Mouse (Mus musculus): ENCODE results near the gene Ppp6r2. TPM values are rescaled to one million over a fixed set of nuclear protein-coding genes. Genes with fewer than 3 reads are reported as not detected.

Ppp6r2 gene
- polyA plus RNA-seq, 1 experiment from 2014 or later, result 26.8 TPM

- Histone ChIP-seq H3K27me3 (ENCODE audit: insufficient read depth, low read length) (no peaks in the 10 kb centered on the region), H3K4me2 (ENCODE audit: low read length) (no peak overlapping the region), H3K4me1 (replicated peaks; ENCODE audit: insufficient read depth, low read length) (no peaks in the 10 kb centered on the region), H3K36me3 (ENCODE audit: insufficient read depth, low read length) (peaks cover 63% of the 10 kb centered on the region), H3K27ac (no peak overlapping the region), H3K9ac (ENCODE audit: low read depth, low read length) (no peak overlapping the region), H3K4me3 (replicated peaks; ENCODE audit: low read depth, low read length) (no peak overlapping the region), H3K9me3 (replicated peaks; ENCODE audit: low read length) (no peaks in the 10 kb centered on the region)
- ATAC-seq (replicated peaks; ENCODE audit: low FRiP score, low read depth) (no peak), DNase-seq (ENCODE audit: low spot score) (no peak)
- WGBS, result 75% methylated on average over 8 of the region's 8 CpGs
- TF ChIP-seq CTCF (IDR thresholded peaks at IDR 0.05; ENCODE audit: low read depth), result no peak
Measured at GRCm38 (mm10) chr15:89295580-89296165, 84.3 kb downstream of the Ppp6r2 start.

GRCm38 (mm10) chr15:89296465-89296864 lies 85.1 kb downstream of the Ppp6r2 start:
- Histone ChIP-seq H3K36me3 (ENCODE audit: insufficient read depth, low read length) (peaks cover 63% of the 10 kb centered on the region), H3K4me1 (replicated peaks; ENCODE audit: insufficient read depth, low read length) (no peaks in the 10 kb centered on the region), H3K27ac (no peak overlapping the region), H3K4me2 (ENCODE audit: low read length) (no peak overlapping the region), H3K9me3 (replicated peaks; ENCODE audit: low read length) (no peaks in the 10 kb centered on the region), H3K4me3 (replicated peaks; ENCODE audit: low read depth, low read length) (no peak overlapping the region), H3K27me3 (ENCODE audit: insufficient read depth, low read length) (no peaks in the 10 kb centered on the region), H3K9ac (ENCODE audit: low read depth, low read length) (no peak overlapping the region)
- peak; percentile 21 for DNase-seq (ENCODE audit: low spot score)
- 60% methylated on average over 1 of the region's 1 CpGs for WGBS
- ATAC-seq (replicated peaks; ENCODE audit: low FRiP score, low read depth), result no peak
- TF ChIP-seq CTCF (IDR thresholded peaks at IDR 0.05; ENCODE audit: low read depth), result no peak

GRCm38 (mm10) chr15:89297695-89298094 lies 86.3 kb downstream of the Ppp6r2 start:
- 96% methylated on average over 2 of the region's 2 CpGs for WGBS
- H3K4me3 ChIP-seq (replicated peaks; ENCODE audit: low read depth, low read length), result no peak overlapping the region

GRCm38 (mm10) chr15:89300180-89300579 lies 88.8 kb downstream of the Ppp6r2 start:
- no peak overlapping the region for H3K4me2 ChIP-seq (ENCODE audit: low read length)
- H3K27me3 ChIP-seq (ENCODE audit: insufficient read depth, low read length), result no peaks in the 10 kb centered on the region
- peak; percentile 71 for ATAC-seq (replicated peaks; ENCODE audit: low FRiP score, low read depth)
- no peak overlapping the region for H3K27ac ChIP-seq
- H3K9me3 ChIP-seq (replicated peaks; ENCODE audit: low read length), result no peaks in the 10 kb centered on the region
- WGBS, result 82% methylated on average over 13 of the region's 13 CpGs
- peaks cover 59% of the 10 kb centered on the region for H3K36me3 ChIP-seq (ENCODE audit: insufficient read depth, low read length)
- H3K4me3 ChIP-seq (replicated peaks; ENCODE audit: low read depth, low read length), result no peak overlapping the region
- H3K4me1 ChIP-seq (replicated peaks; ENCODE audit: insufficient read depth, low read length), result no peaks in the 10 kb centered on the region
- TF ChIP-seq CTCF (IDR thresholded peaks at IDR 0.05; ENCODE audit: low read depth), result no peak
- H3K9ac ChIP-seq (ENCODE audit: low read depth, low read length), result no peak overlapping the region
- no peak for DNase-seq (ENCODE audit: low spot score)

More at GRCm38 (mm10) chr15:89297695-89298094, 86.3 kb downstream of the Ppp6r2 start:
- H3K4me1 ChIP-seq (replicated peaks; ENCODE audit: insufficient read depth, low read length), result no peaks in the 10 kb centered on the region
- no peak for TF ChIP-seq CTCF (IDR thresholded peaks at IDR 0.05; ENCODE audit: low read depth)
- H3K9me3 ChIP-seq (replicated peaks; ENCODE audit: low read length), result no peaks in the 10 kb centered on the region
- DNase-seq (ENCODE audit: low spot score) (no peak), ATAC-seq (replicated peaks; ENCODE audit: low FRiP score, low read depth) (no peak)
- no peak overlapping the region for H3K27ac ChIP-seq
- H3K36me3 ChIP-seq (ENCODE audit: insufficient read depth, low read length), result peaks cover 65% of the 10 kb centered on the region
- H3K9ac ChIP-seq (ENCODE audit: low read depth, low read length), result no peak overlapping the region
- no peak overlapping the region for H3K4me2 ChIP-seq (ENCODE audit: low read length)
- H3K27me3 ChIP-seq (ENCODE audit: insufficient read depth, low read length), result no peaks in the 10 kb centered on the region

- DNase-seq (ENCODE audit: low spot score) (no peak), ATAC-seq (replicated peaks; ENCODE audit: low FRiP score, low read depth) (no peak)
- 90% methylated on average over 8 of the region's 8 CpGs for WGBS
- no peaks in the 10 kb centered on the region for H3K4me1 ChIP-seq (replicated peaks; ENCODE audit: insufficient read depth, low read length)
- no peak overlapping the region for H3K27ac ChIP-seq
- no peak overlapping the region for H3K4me2 ChIP-seq (ENCODE audit: low read length)
- no peak overlapping the region for H3K9ac ChIP-seq (ENCODE audit: low read depth, low read length)
- H3K4me3 ChIP-seq (replicated peaks; ENCODE audit: low read depth, low read length), result no peak overlapping the region
- H3K27me3 ChIP-seq (ENCODE audit: insufficient read depth, low read length), result no peaks in the 10 kb centered on the region
- TF ChIP-seq CTCF (IDR thresholded peaks at IDR 0.05; ENCODE audit: low read depth), result no peak
- no peaks in the 10 kb centered on the region for H3K9me3 ChIP-seq (replicated peaks; ENCODE audit: low read length)
- H3K36me3 ChIP-seq (ENCODE audit: insufficient read depth, low read length), result peaks cover 58% of the 10 kb centered on the region
Measured at GRCm38 (mm10) chr15:89300600-89300999, 89.2 kb downstream of the Ppp6r2 start.

GRCm38 (mm10) chr15:89305966-89306365 lies 94.6 kb downstream of the Ppp6r2 start:
- 88% methylated on average over 1 of the region's 1 CpGs for WGBS
- no peak overlapping the region for H3K9ac ChIP-seq (ENCODE audit: low read depth, low read length)
- no peaks in the 10 kb centered on the region for H3K4me1 ChIP-seq (replicated peaks; ENCODE audit: insufficient read depth, low read length)
- no peak for TF ChIP-seq CTCF (IDR thresholded peaks at IDR 0.05; ENCODE audit: low read depth)
- no peak overlapping the region for H3K4me3 ChIP-seq (replicated peaks; ENCODE audit: low read depth, low read length)
- DNase-seq (ENCODE audit: low spot score) (no peak), ATAC-seq (replicated peaks; ENCODE audit: low FRiP score, low read depth) (no peak)
- no peak overlapping the region for H3K4me2 ChIP-seq (ENCODE audit: low read length)
- no peaks in the 10 kb centered on the region for H3K9me3 ChIP-seq (replicated peaks; ENCODE audit: low read length)
- H3K27me3 ChIP-seq (ENCODE audit: insufficient read depth, low read length), result no peaks in the 10 kb centered on the region
- H3K36me3 ChIP-seq (ENCODE audit: insufficient read depth, low read length), result peaks cover 48% of the 10 kb centered on the region
- no peak overlapping the region for H3K27ac ChIP-seq

- Histone ChIP-seq H3K36me3 (ENCODE audit: insufficient read depth, low read length) (peaks cover 36% of the 10 kb centered on the region), H3K4me3 (replicated peaks; ENCODE audit: low read depth, low read length) (no peak overlapping the region), H3K27me3 (ENCODE audit: insufficient read depth, low read length) (no peaks in the 10 kb centered on the region), H3K9me3 (replicated peaks; ENCODE audit: low read length) (no peaks in the 10 kb centered on the region), H3K9ac (ENCODE audit: low read depth, low read length) (no peak overlapping the region), H3K4me2 (ENCODE audit: low read length) (no peak overlapping the region), H3K27ac (no peak overlapping the region), H3K4me1 (replicated peaks; ENCODE audit: insufficient read depth, low read length) (no peaks in the 10 kb centered on the region)
- no peak for TF ChIP-seq CTCF (IDR thresholded peaks at IDR 0.05; ENCODE audit: low read depth)
- no peak for ATAC-seq (replicated peaks; ENCODE audit: low FRiP score, low read depth)
- WGBS, result 88% methylated on average over 13 of the region's 13 CpGs
- DNase-seq (ENCODE audit: low spot score), result no peak
Measured at GRCm38 (mm10) chr15:89307461-89307860, 96.1 kb downstream of the Ppp6r2 start.
